Mouse (Mus musculus): ENCODE measurements at regions not wholly inside any gene's neighbourhood (a gene's known extent, or its start where the extent isn't known, plus 50 kb on each side); places are given as distances from the start of the nearest gene placed in this dataset.
"Not testable (repeated sequence)": the region's sequence is repeated elsewhere in the genome, so short reads cannot be mapped to it uniquely, and the experiment has no call there.

DNA sequence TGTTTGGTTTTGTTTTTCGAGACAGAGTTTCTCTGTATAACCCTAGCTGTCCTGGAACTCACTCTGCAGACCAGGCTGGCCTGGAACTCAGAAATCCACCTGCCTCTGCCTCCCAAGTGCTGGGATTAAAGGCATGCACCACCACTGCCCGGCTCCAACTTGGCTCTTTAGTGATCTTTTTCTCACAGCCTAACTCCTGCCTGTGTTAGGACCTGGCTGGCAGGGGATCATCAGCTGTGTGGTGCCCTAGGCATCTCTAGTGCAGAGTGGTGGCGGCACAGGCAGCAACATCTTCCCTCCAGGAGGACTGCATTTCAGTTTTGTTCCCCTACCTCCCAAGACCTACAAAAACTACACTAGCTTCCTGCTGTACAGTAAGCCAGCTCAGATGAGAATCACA lies 54.4 kb upstream of the Spon1 start:
- not testable (repeated sequence) for TF ChIP-seq CTCF (IDR thresholded peaks at IDR 0.05); POLR2A (IDR thresholded peaks at IDR 0.05; ENCODE audit: insufficient read depth, low read depth, low read length)

Data from heart, adult 2 months (tissue).